Mouse (Mus musculus) MN1 (cell line): ENCODE data around the gene Bmpr1a.
"Not testable (repeated sequence)": the region's sequence is repeated elsewhere in the genome, so short reads cannot be mapped to it uniquely, and the experiment has no call there.

Source experiments
- DNase-seq: peaks from one replicate; pipeline ENCODE4 v3.0.0-alpha.2; 2016; ENCODE audit warnings: low spot score

The Bmpr1a gene

GRCm38 (mm10) chr14:34382921-34383704, 120.0 kb downstream of the Bmpr1a start:
- no peak for DNase-seq

- peak; percentile 72 for DNase-seq
Measured at GRCm38 (mm10) chr14:34378560-34379331, 124.4 kb downstream of the Bmpr1a start.

GRCm38 (mm10) chr14:34377121-34377520, 126.0 kb downstream of the Bmpr1a start:
- no peak for DNase-seq

GRCm38 (mm10) chr14:34375941-34376340, 127.2 kb downstream of the Bmpr1a start:
- DNase-seq: no peak

GRCm38 (mm10) chr14:34375415-34375904, 127.7 kb downstream of the Bmpr1a start, which contains the start of gene Mmrn2:
Gene Mmrn2, plus strand, starts transcription at chr14:34375465.
- DNase-seq: no peak

- peak; percentile 55 for DNase-seq
Measured at GRCm38 (mm10) chr14:34374577-34374976, 128.6 kb downstream of the Bmpr1a start, which contains the start of gene Sncg. Gene Sncg, minus strand, starts transcription at chr14:34374789.

- DNase-seq: no peak
Measured at GRCm38 (mm10) chr14:34373581-34373980, 129.6 kb downstream of the Bmpr1a start.

GRCm38 (mm10) chr14:34372646-34373045, 130.5 kb downstream of the Bmpr1a start:
- peak; percentile 35 for DNase-seq

GRCm38 (mm10) chr14:34371763-34372162, 131.4 kb downstream of the Bmpr1a start:
- DNase-seq: no peak

- DNase-seq: no peak
Measured at GRCm38 (mm10) chr14:34370921-34371320, 132.2 kb downstream of the Bmpr1a start.

GRCm38 (mm10) chr14:34370203-34370602, 132.9 kb downstream of the Bmpr1a start:
- peak; percentile 10 for DNase-seq

- no peak for DNase-seq
Measured at GRCm38 (mm10) chr14:34365147-34365507, 138.0 kb downstream of the Bmpr1a start.

GRCm38 (mm10) chr14:34364254-34365146, 138.6 kb downstream of the Bmpr1a start:
- DNase-seq: not testable (repeated sequence)

GRCm38 (mm10) chr14:34363490-34364253, 139.5 kb downstream of the Bmpr1a start:
- DNase-seq: peak; percentile 90

GRCm38 (mm10) chr14:34362726-34363445, 140.3 kb downstream of the Bmpr1a start:
- DNase-seq: peak; percentile 88

GRCm38 (mm10) chr14:34362135-34362534, 141.0 kb downstream of the Bmpr1a start:
- DNase-seq: no peak
